Mouse (Mus musculus): ENCODE data around the gene Gm45021. TPM values are rescaled to one million over a fixed set of nuclear protein-coding genes. Genes with fewer than 3 reads are reported as not detected.
"Not testable (repeated sequence)": the region's sequence is repeated elsewhere in the genome, so short reads cannot be mapped to it uniquely, and the experiment has no call there.

Gene Gm45021
- polyA plus RNA-seq, 1 experiment from 2014 or later, result not detected

DNA sequence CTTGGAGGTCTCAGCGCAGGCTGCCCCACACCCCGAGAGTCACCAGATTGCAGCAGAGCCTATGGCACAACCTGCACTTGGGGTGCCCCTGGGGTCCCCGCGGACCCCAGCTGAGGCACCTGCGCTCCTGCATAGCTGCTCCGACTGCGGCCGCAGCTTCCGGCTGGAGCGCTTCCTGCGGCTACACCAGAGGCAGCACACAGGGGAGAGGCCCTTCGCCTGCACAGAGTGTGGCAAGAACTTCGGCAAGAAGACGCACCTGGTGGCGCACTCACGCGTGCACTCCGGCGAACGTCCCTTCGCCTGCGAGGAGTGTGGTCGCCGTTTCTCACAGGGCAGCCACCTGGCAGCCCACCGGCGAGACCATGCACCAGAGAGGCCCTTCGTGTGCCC lies 7.8 kb downstream of the Gm45021 start:
- WGBS, result 96% methylated on average over 27 of the region's 27 CpGs
- peaks cover 48% of the 10 kb centered on the region for H3K36me3 ChIP-seq
- ATAC-seq (ENCODE audit: borderline replicate concordance, extremely low read depth, low FRiP score, low TSS enrichment), result no peak

DNA sequence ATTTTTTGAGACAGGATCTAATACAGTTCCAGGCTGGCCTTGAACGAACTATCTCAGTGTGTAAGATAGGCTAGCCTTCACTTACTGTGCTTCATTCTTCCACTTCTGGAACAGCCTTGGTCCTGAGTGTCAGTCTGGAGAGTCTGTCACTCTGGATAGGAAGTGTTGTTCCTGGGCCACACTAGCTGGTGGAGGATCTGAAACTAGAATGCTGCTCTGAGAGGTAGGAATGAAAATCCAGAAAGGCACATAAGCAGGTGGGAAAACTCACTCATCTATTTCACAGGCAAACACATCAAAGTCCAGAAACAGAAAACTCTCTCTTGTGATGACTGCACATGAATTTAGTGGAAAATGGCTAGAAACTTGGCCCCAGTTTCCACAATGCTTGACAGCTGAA lies 11.2 kb downstream of the Gm45021 start:
- Histone ChIP-seq H3K27me3 (no peaks in the 10 kb centered on the region), H3K4me2 (no peak overlapping the region), H3K9me3 (peaks cover 20% of the 10 kb centered on the region), H3K4me1 (peaks cover 8% of the 10 kb centered on the region), H3K9ac (no peak overlapping the region), H3K4me3 (no peak overlapping the region), H3K36me3 (peaks cover 45% of the 10 kb centered on the region), H3K27ac (no peak overlapping the region)
- WGBS, result 90% methylated on average over 1 of the region's 1 CpGs
- ATAC-seq (ENCODE audit: borderline replicate concordance, extremely low read depth, low FRiP score, low TSS enrichment), result no peak

More for the DNA sequence above, 7.8 kb downstream of the Gm45021 start:
- peaks cover 17% of the 10 kb centered on the region for H3K4me1 ChIP-seq
- H3K9me3 ChIP-seq, result peaks cover 20% of the 10 kb centered on the region
- no peak overlapping the region for H3K4me2 ChIP-seq
- H3K4me3 ChIP-seq, result no peak overlapping the region
- H3K27me3 ChIP-seq, result no peaks in the 10 kb centered on the region
- no peak overlapping the region for H3K9ac ChIP-seq
- no peak overlapping the region for H3K27ac ChIP-seq

DNA sequence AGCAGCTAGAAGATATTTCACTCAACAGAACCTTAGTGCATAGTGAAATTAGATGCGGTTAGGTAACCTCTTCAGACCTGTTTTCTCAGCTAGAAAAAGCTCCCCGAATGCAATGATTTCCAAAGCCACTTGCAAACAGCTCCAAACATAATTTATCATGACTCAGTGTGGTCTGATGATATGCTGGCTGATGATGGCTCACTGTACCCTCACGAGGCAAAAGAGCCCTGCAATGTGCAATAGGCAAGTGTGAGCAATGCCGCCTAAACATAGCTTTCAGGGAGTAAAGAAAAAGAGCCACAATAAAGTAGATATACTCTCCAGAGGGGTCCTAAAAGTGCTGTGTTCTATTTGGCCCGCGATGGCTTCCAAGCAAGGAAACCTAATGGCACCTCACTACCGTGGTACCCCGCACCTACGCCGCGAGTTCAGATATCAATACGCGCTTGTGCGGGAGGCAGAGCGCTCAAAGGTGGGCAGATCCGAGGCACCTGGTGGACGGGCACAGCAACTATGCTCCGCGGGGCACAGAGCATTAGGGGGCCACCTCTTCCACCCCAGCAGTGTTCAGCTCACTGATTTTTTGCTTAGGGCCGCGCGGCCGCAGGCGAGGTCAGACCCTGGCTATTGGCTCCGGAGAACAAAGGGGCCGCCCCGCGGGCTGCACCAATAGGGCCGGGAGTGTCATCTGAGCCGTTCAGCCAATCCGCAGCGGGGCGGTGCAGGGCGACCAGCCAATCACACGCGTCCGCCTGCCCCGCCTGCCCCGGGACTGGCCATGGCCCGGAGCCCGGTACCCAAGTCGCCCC lies 12.1 kb downstream of the Gm45021 start, which contains the start of gene Zfp775:
TSS of gene Zfp775 (plus strand) at position 793 of the 809 bp plus-strand sequence.
- Histone ChIP-seq H3K9me3 (peaks cover 16% of the 10 kb centered on the region), H3K36me3 (peaks cover 36% of the 10 kb centered on the region), H3K27ac (peak within 1 kb of the TSS; percentile 80), H3K4me3 (peak within 1 kb of the TSS; percentile 69), H3K4me2 (peak within 1 kb of the TSS; percentile 86), H3K27me3 (no peaks in the 10 kb centered on the region), H3K9ac (peak within 1 kb of the TSS; percentile 78), H3K4me1 (peaks cover 8% of the 10 kb centered on the region)
- 4% methylated on average over 42 of the region's 42 CpGs for WGBS
- peak; percentile 99 for ATAC-seq (ENCODE audit: borderline replicate concordance, extremely low read depth, low FRiP score, low TSS enrichment)

DNA sequence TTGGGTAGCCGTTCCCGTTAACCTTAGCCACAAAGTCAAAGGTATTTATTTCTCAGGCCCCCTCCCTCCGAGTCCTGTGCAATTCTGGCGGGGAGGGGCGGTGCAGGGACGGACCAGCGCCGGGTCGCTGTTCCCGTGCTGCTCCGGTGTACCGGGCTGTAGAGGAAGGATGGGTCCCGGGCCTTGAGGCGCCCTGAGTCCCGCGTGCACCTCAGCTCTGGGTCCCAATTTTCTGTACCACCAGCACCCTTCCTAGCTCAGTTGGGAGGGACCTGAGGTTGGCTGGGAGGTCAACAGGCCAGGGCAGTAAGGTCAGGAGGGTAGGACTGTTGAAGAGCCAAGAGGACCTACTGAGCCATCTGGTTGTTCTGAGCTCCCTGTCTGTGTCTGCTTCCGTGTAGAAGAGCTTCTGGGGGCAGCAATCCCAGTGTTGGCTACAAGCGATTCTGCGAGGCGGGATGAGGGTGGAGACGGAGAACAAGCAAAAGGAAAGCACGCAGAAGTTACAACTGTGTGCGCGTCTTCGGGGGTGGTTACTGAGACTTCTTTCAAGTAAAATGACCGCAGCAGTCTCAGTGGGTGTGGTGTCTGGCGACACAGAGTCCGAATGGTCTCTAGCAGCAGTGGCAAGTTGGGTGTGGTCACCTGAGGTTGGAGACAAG lies 12.8 kb downstream of the Gm45021 start:
- peak overlapping the region; percentile 69 for H3K4me3 ChIP-seq
- H3K27ac ChIP-seq, result peak overlapping the region; percentile 32
- H3K4me1 ChIP-seq, result peaks cover 8% of the 10 kb centered on the region
- no peaks in the 10 kb centered on the region for H3K27me3 ChIP-seq
- H3K9me3 ChIP-seq, result peaks cover 8% of the 10 kb centered on the region; the same call in 1 of the 2 replicates
- peak overlapping the region; percentile 86 for H3K4me2 ChIP-seq
- peak; percentile 63 for ATAC-seq (ENCODE audit: borderline replicate concordance, extremely low read depth, low FRiP score, low TSS enrichment)
- WGBS, result 1% methylated on average over 28 of the region's 28 CpGs
- peak overlapping the region; percentile 78 for H3K9ac ChIP-seq
- H3K36me3 ChIP-seq, result peaks cover 29% of the 10 kb centered on the region

DNA sequence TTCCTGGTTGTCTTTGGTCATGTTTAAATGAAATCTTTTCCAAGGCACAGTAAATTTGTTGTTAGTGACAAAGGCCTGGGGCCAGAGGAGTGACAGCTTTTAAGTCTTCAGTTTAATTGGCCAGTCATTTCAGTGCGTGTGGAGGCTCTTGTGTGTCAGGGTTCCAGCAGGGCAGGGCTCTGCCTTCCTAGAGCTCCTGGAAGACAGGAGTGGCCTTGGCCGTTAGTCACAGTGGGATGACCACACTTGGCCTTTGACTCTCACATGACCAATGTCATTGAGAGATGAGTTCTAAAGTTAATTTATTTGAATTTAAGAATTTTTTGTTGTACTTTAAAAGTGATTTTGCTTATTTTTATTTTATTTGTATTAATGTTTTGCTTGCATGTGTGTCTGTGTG lies 18.7 kb downstream of the Gm45021 start:
- Histone ChIP-seq H3K4me2 (no peak overlapping the region), H3K9ac (no peak overlapping the region), H3K27me3 (no peaks in the 10 kb centered on the region), H3K4me1 (no peaks in the 10 kb centered on the region), H3K4me3 (no peak overlapping the region), H3K9me3 (no peaks in the 10 kb centered on the region), H3K27ac (no peak overlapping the region), H3K36me3 (no peaks in the 10 kb centered on the region)
- no peak for ATAC-seq (ENCODE audit: borderline replicate concordance, extremely low read depth, low FRiP score, low TSS enrichment)
- 70% methylated on average over 2 of the region's 2 CpGs for WGBS

DNA sequence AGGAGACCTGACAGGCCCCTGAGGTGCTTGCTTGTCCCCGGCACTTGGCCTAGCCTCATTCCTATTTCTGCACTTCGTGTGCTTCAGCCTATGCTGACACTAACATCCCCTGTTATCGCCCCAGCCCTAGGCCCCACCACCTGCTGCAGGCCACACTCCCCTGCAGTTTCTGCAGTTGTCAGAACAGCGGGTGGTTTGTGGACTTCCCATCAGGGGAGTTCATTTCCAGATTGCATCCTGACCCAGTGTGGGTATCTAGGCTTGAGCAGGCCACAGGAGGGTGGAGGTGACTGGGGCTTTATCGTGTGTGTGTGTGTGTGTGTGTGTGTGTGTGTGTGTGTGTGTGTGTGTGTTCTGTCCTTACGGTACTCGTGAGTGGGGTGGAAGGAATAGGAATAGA lies 20.1 kb downstream of the Gm45021 start:
- Histone ChIP-seq H3K27me3 (no peaks in the 10 kb centered on the region), H3K9me3 (no peaks in the 10 kb centered on the region), H3K27ac (no peak overlapping the region), H3K4me1 (no peaks in the 10 kb centered on the region), H3K9ac (no peak overlapping the region), H3K4me2 (no peak overlapping the region), H3K36me3 (0 out of 2 replicates have a peak, but pooled peaks cover 3% of the 10 kb centered on the region), H3K4me3 (no peak overlapping the region)
- 58% methylated on average over 7 of the region's 7 CpGs for WGBS
- no peak for ATAC-seq (ENCODE audit: borderline replicate concordance, extremely low read depth, low FRiP score, low TSS enrichment)

DNA sequence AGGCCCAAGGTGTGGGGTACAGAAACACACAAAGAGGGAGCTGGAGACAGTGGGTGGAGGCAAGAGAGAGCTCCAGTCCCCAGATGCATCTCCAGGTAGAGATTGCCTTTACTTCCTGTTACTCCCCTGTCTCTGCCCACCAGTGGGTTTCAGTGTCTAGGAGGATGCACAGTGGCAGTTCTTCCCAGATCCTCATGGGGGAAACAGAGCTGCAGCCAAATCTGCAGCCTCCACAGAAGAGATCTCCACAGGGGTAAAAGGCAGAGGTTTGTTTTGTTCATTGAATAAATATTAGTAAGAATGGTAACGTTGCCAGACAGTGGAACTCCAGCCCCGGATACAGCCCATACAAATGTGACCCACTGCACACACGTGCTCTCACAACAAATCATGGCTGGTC lies 21.2 kb downstream of the Gm45021 start:
- H3K4me2 ChIP-seq, result no peak overlapping the region
- H3K4me1 ChIP-seq, result no peaks in the 10 kb centered on the region
- 0 out of 2 replicates have a peak, but pooled peaks cover 3% of the 10 kb centered on the region for H3K36me3 ChIP-seq
- WGBS, result 47% methylated on average over 3 of the region's 3 CpGs
- no peak overlapping the region for H3K27ac ChIP-seq
- H3K9me3 ChIP-seq, result no peaks in the 10 kb centered on the region
- H3K4me3 ChIP-seq, result no peak overlapping the region
- H3K27me3 ChIP-seq, result no peaks in the 10 kb centered on the region
- ATAC-seq (ENCODE audit: borderline replicate concordance, extremely low read depth, low FRiP score, low TSS enrichment), result 0 out of 2 replicates have a peak, but pooled peaks have one; percentile 5
- no peak overlapping the region for H3K9ac ChIP-seq

DNA sequence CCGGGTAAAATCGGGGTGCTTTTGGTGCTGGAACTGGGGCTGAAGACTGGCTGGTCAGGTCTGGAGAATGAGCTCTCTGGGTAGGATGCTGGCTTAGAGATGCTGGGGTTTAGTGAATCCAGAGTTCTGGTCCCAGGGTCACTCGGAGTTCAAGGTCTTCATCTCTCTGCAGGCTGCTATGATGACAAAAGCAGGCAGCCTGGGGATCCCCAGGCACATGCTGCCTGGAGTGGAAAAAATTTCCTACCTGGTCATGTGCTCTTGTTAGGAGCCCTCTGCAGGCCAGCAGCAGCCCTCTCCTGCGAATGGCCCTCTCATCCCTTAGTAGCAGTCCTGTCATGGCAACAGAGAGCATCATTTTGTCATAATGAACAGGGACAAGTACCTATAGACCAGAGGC lies 24.1 kb downstream of the Gm45021 start:
- H3K9me3 ChIP-seq, result no peaks in the 10 kb centered on the region
- ATAC-seq (ENCODE audit: borderline replicate concordance, extremely low read depth, low FRiP score, low TSS enrichment), result no peak
- no peaks in the 10 kb centered on the region for H3K4me1 ChIP-seq
- no peak overlapping the region for H3K27ac ChIP-seq
- 0 out of 2 replicates have a peak, but pooled peaks cover 3% of the 10 kb centered on the region for H3K36me3 ChIP-seq
- H3K27me3 ChIP-seq, result no peaks in the 10 kb centered on the region
- H3K4me3 ChIP-seq, result no peak overlapping the region
- H3K9ac ChIP-seq, result no peak overlapping the region
- no peak overlapping the region for H3K4me2 ChIP-seq
- 88% methylated on average over 4 of the region's 4 CpGs for WGBS

DNA sequence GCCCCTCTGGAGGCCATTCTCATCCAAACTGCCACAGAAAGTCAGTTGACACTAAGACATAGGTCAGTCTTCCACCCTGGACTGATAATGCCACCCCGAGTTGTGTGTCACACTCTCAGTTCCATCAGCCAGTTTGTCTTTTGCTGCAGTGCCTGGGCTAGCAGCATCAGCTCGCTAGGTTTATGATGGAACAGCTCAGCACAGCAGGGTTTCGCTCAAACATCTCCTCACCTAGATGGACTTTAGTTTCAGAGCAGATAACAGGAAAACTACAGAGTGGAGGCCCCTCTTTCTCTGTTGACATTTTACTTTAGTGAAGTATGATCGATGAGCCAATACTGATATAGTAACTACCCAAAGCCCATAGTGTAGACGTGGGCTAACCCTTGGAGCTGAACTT lies 25.3 kb downstream of the Gm45021 start:
- no peak overlapping the region for H3K4me3 ChIP-seq
- H3K4me2 ChIP-seq, result no peak overlapping the region
- ATAC-seq (ENCODE audit: borderline replicate concordance, extremely low read depth, low FRiP score, low TSS enrichment), result no peak
- H3K9me3 ChIP-seq, result no peaks in the 10 kb centered on the region
- no peak overlapping the region for H3K27ac ChIP-seq
- no peak overlapping the region for H3K9ac ChIP-seq
- WGBS, result 84% methylated on average over 5 of the region's 5 CpGs
- no peaks in the 10 kb centered on the region for H3K27me3 ChIP-seq
- H3K36me3 ChIP-seq, result peaks cover 10% of the 10 kb centered on the region
- H3K4me1 ChIP-seq, result no peaks in the 10 kb centered on the region

DNA sequence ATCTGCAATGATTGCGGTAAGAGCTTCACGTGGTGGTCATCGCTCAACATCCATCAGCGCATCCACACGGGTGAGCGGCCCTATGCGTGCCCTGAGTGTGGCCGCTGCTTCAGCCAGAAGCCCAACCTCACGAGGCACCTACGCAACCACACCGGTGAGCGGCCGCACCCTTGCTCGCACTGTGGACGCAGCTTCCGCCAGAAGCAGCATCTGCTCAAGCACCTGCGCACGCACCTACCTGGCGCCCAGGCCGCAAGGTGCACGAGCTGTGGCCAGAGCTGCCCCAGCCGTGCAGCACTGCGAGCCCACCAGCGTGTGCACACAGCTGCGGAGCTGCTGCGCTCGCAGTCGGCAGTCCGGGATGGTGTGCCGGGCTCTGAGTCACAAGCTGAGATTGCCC lies 30.6 kb downstream of the Gm45021 start:
- WGBS, result 94% methylated on average over 30 of the region's 30 CpGs
- no peaks in the 10 kb centered on the region for H3K27me3 ChIP-seq
- no peak overlapping the region for H3K27ac ChIP-seq
- H3K4me2 ChIP-seq, result no peak overlapping the region
- no peak overlapping the region for H3K9ac ChIP-seq
- ATAC-seq (ENCODE audit: borderline replicate concordance, extremely low read depth, low FRiP score, low TSS enrichment), result no peak
- H3K4me3 ChIP-seq, result no peak overlapping the region
- peaks cover 18% of the 10 kb centered on the region for H3K36me3 ChIP-seq
- H3K9me3 ChIP-seq, result no peaks in the 10 kb centered on the region
- no peaks in the 10 kb centered on the region for H3K4me1 ChIP-seq

DNA sequence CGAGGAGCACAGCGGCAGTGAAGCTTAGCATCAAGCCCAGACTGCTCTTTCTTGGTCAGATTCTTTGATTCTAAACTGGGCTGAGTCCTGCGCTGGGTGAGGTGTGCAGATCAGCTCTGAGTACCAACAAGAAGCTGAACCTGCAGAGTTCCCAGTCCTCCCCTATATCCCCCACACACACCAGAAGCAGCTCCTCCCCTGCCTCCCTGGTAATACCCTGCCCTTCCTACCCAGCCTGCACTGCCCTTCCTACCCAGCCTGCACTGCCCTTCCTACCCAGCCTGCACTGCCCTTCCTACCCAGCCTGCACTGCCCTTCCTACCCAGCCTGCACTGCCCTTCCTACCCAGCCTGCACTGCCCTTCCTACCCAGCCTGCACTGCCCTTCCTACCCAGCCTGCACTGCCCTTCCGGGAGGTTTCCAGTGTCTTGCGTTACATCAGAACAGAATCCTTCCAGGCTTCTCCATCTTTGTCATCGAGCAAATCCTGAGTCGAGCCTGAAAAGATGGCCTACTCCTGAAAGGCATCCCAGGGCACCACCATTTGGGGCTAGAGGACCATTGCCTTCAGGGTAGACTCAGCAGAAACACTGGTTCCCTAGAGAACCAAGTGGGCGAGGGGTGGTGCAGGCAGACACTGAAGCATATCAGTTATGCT lies 32.9 kb downstream of the Gm45021 start:
- H3K27ac ChIP-seq; H3K9me3 ChIP-seq; H3K9ac ChIP-seq; ATAC-seq (ENCODE audit: borderline replicate concordance, extremely low read depth, low FRiP score, low TSS enrichment); H3K4me2 ChIP-seq; H3K4me3 ChIP-seq; H3K4me1 ChIP-seq: not testable (repeated sequence)
- 81% methylated on average over 8 of the region's 8 CpGs for WGBS
- H3K36me3 ChIP-seq, result peaks cover 18% of the 10 kb centered on the region
- peaks cover 16% of the 10 kb centered on the region; the same call in 1 of the 2 replicates for H3K27me3 ChIP-seq

All from lung, embryonic 15.5 days (tissue).